Mouse (Mus musculus) liver, adult 2 months (tissue): Measurements from ENCODE around the gene Lyl1. TPM values are rescaled to one million over a fixed set of nuclear protein-coding genes. Genes with fewer than 3 reads are reported as not detected.

Experiments
- DNase-seq: peaks from one replicate; pipeline ENCODE4 v3.0.0-alpha.2; 2011; ENCODE audit warnings: low read depth, low spot score; ENCODE audit errors: extremely low read depth
- H3K27ac ChIP-seq: fragments of 200-500 bp; replicated peaks from 2 replicates; pipeline ENCODE4 v1.5.1; 2012; ENCODE audit warnings: low read depth, mild to moderate bottlenecking, control low read depth, inconsistent platforms, low read length; ENCODE audit not compliant: insufficient read depth
- H3K27me3 ChIP-seq: fragments of 200-500 bp; 2 replicates; pipeline ENCODE4 v1.6.1; 2012; ENCODE audit warnings: mild to moderate bottlenecking, moderate library complexity, low read length, inconsistent platforms; ENCODE audit not compliant: control insufficient read depth, insufficient read depth
- H3K36me3 ChIP-seq: fragments of 200-500 bp; 2 replicates; pipeline ENCODE4 v1.6.1; 2012; ENCODE audit warnings: low read length, inconsistent platforms; ENCODE audit not compliant: control insufficient read depth, insufficient read depth
- H3K4me1 ChIP-seq: fragments of 200-500 bp; 2 replicates; pipeline ENCODE4 v1.6.1; 2011; ENCODE audit warnings: low read length; ENCODE audit not compliant: control insufficient read depth, insufficient read depth
- H3K4me3 ChIP-seq: fragments of 200-500 bp; 2 replicates; pipeline ENCODE4 v1.5.1; 2011; ENCODE audit warnings: low read depth, mild to moderate bottlenecking, control low read depth, low read length, moderate library complexity; ENCODE audit not compliant: insufficient read depth
- H3K79me2 ChIP-seq: fragments of 200-500 bp; 2 replicates; pipeline ENCODE4 v1.6.1; 2012; ENCODE audit warnings: inconsistent platforms, mild to moderate bottlenecking, low read length, moderate library complexity; ENCODE audit not compliant: control insufficient read depth, insufficient read depth
- H3K9ac ChIP-seq: fragments of 200-500 bp; 2 replicates; pipeline ENCODE4 v1.6.1; 2012; ENCODE audit warnings: low read depth, mild to moderate bottlenecking, control low read depth, inconsistent platforms, low read length
- CTCF ChIP-seq: fragments of 200-500 bp; IDR thresholded peaks from 2 replicates; pipeline ENCODE4 v1.5.1; 2011; ENCODE audit warnings: low read depth, low read length, control low read depth
- POLR2A ChIP-seq: fragments of 200-500 bp; IDR thresholded peaks from 2 replicates; pipeline ENCODE4 v1.6.1; 2011; ENCODE audit warnings: low read length, control low read depth; ENCODE audit not compliant: insufficient read depth; ENCODE audit errors: extremely low read depth
- WGBS: fragments of 180-500 bp; shearing (Covaris S2); methylation state at CpG from one replicate; pipeline ENCODE4 v1.1.7; 2018; 5-methylcytosine and 5-hydroxymethylcytosine counted together
- polyA plus RNA-seq: library from polyadenylated mRNA; depleted of rRNA; stranded (reverse); fragments of >200 nt; gene quantifications from 2 replicates; pipeline ENCODE4 v1.2.3, GENCODE M21; 2012
- total RNA-seq: library from RNA; depleted of rRNA; stranded (reverse); fragments of >200 nt; gene quantifications from 2 replicates; pipeline ENCODE4 v1.2.3, GENCODE M21; 2014

Lyl1 gene
- total and polyA plus RNA-seq, 2 experiments = 0.18 to 1.3 TPM

DNA sequence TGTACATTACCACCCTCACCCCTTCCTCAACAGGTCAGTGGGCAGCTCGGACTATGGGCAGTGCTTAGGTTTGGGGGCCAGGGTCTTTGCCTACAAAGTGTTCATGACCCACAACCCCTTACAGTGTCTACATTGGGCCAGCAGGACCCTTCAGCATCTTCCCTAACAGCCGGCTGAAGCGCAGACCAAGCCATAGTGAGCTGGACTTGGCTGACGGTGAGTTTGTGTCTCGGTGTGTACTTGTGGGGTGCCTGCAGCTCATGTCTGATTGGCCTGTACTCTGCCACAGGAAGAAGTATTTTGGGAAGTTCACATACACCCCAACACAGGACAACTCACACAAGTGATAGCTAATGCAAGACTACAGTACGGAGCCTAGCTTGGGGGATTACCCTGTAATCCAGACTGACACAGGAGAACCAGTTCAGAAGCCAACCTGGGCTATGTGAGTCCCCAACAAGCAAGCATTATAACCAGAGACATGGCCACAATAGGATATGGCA, 1.8 kb downstream of the Lyl1 start:
- DNase-seq = no peak
- H3K79me2 ChIP-seq = peaks cover 3% of the 10 kb centered on the region; the same call in 1 of the 2 replicates
- no peak for TF ChIP-seq CTCF
- no peak for TF ChIP-seq POLR2A
- H3K4me3 ChIP-seq = no peak overlapping the region
- H3K9ac ChIP-seq = no peak overlapping the region
- H3K36me3 ChIP-seq = no peaks in the 10 kb centered on the region
- no peaks in the 10 kb centered on the region for H3K27me3 ChIP-seq
- WGBS = 87% methylated on average over 6 of the region's 6 CpGs
- H3K4me1 ChIP-seq = peaks cover 17% of the 10 kb centered on the region
- H3K27ac ChIP-seq = no peak overlapping the region

- WGBS = 55% methylated on average over 38 of the region's 38 CpGs
- H3K79me2 ChIP-seq = peaks cover 3% of the 10 kb centered on the region; the same call in 1 of the 2 replicates
- no peaks in the 10 kb centered on the region for H3K27me3 ChIP-seq
- TF ChIP-seq CTCF (no peak), POLR2A (no peak)
- no peaks in the 10 kb centered on the region for H3K36me3 ChIP-seq
- no peak for DNase-seq
- H3K27ac ChIP-seq = no peak overlapping the region
- H3K4me1 ChIP-seq = peaks cover 15% of the 10 kb centered on the region; the same call in 1 of the 2 replicates
- H3K9ac ChIP-seq = 0 out of 2 replicates have a peak overlapping the region, but pooled peaks have one; percentile 14
- H3K4me3 ChIP-seq = no peak overlapping the region
Measured at GRCm38 (mm10) chr8:84703466-84704249, 2.4 kb downstream of the Lyl1 start.

GRCm38 (mm10) chr8:84704356-84704755, 3.1 kb downstream of the Lyl1 start:
- H3K27me3 ChIP-seq = no peaks in the 10 kb centered on the region
- no peak for TF ChIP-seq POLR2A
- TF ChIP-seq CTCF = peak; percentile 81
- no peak overlapping the region for H3K9ac ChIP-seq
- no peaks in the 10 kb centered on the region for H3K36me3 ChIP-seq
- WGBS = 22% methylated on average over 16 of the region's 16 CpGs
- H3K4me3 ChIP-seq = no peak overlapping the region
- peaks cover 3% of the 10 kb centered on the region; the same call in 1 of the 2 replicates for H3K79me2 ChIP-seq
- H3K27ac ChIP-seq = no peak overlapping the region
- no peak for DNase-seq
- H3K4me1 ChIP-seq = peaks cover 17% of the 10 kb centered on the region; the same call in 1 of the 2 replicates

DNA sequence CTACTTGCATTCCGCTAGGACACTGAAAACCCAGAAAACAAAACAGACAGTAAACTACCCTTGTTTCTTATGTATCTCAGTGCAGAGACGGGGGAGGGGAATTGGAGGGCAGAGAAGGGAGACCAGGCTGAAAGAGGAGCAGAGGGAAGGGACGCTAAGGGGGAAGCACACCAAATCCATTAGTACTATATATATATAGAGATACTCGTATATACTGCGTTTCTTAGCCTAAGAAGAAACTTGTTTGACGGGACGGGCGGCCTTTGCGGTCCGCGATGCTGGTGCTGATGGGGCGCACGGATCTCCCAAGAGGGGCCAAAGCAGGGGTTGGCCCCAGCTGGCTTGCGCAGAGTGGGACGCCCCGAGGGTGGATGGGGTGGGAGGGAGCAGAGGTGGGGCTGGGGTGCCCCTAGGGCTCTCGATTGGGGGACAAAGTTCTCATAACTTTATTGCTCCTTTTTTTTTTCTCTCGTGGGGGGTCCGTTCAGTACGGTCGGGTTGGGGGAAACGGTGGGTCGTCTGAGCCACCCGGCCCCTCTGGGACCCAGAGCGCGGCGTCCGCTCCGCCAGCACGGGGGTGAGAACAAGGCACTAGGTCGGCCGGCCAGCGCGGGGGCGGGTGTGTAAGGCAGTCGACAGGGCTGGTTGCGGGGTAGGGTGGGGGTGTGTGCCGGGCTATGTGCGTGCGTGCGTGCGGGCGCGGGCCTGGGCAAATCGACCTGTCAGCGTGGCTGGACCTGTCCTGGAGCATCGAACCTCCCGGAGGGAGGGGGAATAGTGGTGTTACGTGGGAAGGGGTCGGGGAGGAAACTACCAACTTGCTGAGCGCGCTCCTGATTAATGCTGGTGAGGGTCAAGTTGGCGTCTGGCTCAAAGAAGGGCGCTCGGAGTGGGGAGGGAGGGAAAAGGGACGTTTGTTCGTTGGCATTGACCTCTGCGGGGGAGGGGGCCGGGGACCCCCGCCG, 3.9 kb downstream of the Lyl1 start:
- H3K36me3 ChIP-seq = no peaks in the 10 kb centered on the region
- WGBS = 12% methylated on average over 60 of the region's 61 CpGs
- TF ChIP-seq POLR2A = no peak
- TF ChIP-seq CTCF = no peak
- no peaks in the 10 kb centered on the region for H3K27me3 ChIP-seq
- peak overlapping the region; percentile 62 for H3K4me3 ChIP-seq
- H3K27ac ChIP-seq = no peak overlapping the region
- peak overlapping the region; percentile 81 for H3K9ac ChIP-seq
- H3K4me1 ChIP-seq = peaks cover 18% of the 10 kb centered on the region; the same call in 1 of the 2 replicates
- no peak for DNase-seq
- H3K79me2 ChIP-seq = peaks cover 3% of the 10 kb centered on the region; the same call in 1 of the 2 replicates

GRCm38 (mm10) chr8:84705960-84706359, 4.7 kb downstream of the Lyl1 start:
- Histone ChIP-seq H3K27me3 (no peaks in the 10 kb centered on the region), H3K79me2 (peaks cover 3% of the 10 kb centered on the region; the same call in 1 of the 2 replicates), H3K4me1 (peaks cover 21% of the 10 kb centered on the region), H3K4me3 (peak overlapping the region; percentile 71), H3K9ac (peak overlapping the region; percentile 81), H3K27ac (peak overlapping the region; percentile 96; the same call in 1 of the 2 replicates), H3K36me3 (no peaks in the 10 kb centered on the region)
- no peak for DNase-seq
- 14% methylated on average over 12 of the region's 12 CpGs for WGBS
- TF ChIP-seq POLR2A (no peak), CTCF (no peak)
